Mouse (Mus musculus) macrophage (primary cell): ENCODE results near the gene Exoc6b. TPM values are rescaled to one million over a fixed set of nuclear protein-coding genes. Genes with fewer than 3 reads are reported as not detected.
"Not testable (repeated sequence)": the region's sequence is repeated elsewhere in the genome, so short reads cannot be mapped to it uniquely, and the experiment has no call there.

Source experiments
- H3K27ac ChIP-seq: fragments of 350-480 bp; formaldehyde crosslinking; 2 replicates; pipeline ENCODE4 v1.9.0; 2021
- H3K36me3 ChIP-seq: fragments of 350-480 bp; formaldehyde crosslinking; 2 replicates; pipeline ENCODE4 v1.9.0; 2021; ENCODE audit errors: inconsistent target
- H3K4me3 ChIP-seq: fragments of 350-480 bp; formaldehyde crosslinking; 2 replicates; pipeline ENCODE4 v1.9.0; 2021; ENCODE audit errors: inconsistent target
- H3K79me2 ChIP-seq: fragments of 350-480 bp; formaldehyde crosslinking; 2 replicates; pipeline ENCODE4 v1.9.0; 2021; ENCODE audit errors: inconsistent target
- WGBS: methylation state at CpG from one replicate; pipeline ENCODE4 v1.1.7; 2026; ENCODE audit warnings: inconsistent platforms; ENCODE audit not compliant: missing documents; 5-methylcytosine and 5-hydroxymethylcytosine counted together
- polyA plus RNA-seq: library from polyadenylated mRNA; stranded (reverse); fragments of 250-400 nt; gene quantifications from 3 replicates; pipeline ENCODE4 v1.2.4, GENCODE M21; 2018; ENCODE audit warnings: inconsistent platforms

Exoc6b gene
- polyA plus RNA-seq, 1 experiment from 2014 or later, result 16.1 TPM

- Histone ChIP-seq H3K27ac (no peak overlapping the region), H3K4me3 (no peak overlapping the region), H3K79me2 (no peaks in the 10 kb centered on the region), H3K36me3 (no peaks in the 10 kb centered on the region)
- WGBS, result 93% methylated on average over 5 of the region's 5 CpGs
These were observed 440.5 kb downstream of the Exoc6b start for GRCm38 (mm10) chr6:84628831-84629230.

DNA sequence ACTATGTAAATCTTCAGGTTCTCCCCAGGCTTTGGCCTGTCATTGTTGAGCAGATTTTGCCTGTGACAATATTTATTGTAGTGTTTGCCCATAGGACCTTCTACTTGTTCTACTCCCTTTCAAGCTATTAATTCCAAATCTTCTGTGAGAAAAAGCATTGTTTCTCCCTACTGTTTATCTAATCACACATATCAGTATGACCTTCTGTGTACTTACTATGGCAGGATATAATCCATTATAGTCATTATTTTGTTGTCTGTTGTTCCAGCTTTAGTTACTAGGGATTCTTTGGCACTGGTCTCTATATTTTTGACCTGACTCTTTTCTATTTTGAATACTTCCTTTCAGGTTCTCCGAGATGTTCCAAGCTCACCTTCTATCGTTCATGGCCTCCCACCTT, 442.9 kb downstream of the Exoc6b start:
- Histone ChIP-seq H3K27ac (no peak overlapping the region), H3K79me2 (no peaks in the 10 kb centered on the region), H3K4me3 (no peak overlapping the region), H3K36me3 (no peaks in the 10 kb centered on the region)
- 94% methylated on average over 2 of the region's 2 CpGs for WGBS

DNA sequence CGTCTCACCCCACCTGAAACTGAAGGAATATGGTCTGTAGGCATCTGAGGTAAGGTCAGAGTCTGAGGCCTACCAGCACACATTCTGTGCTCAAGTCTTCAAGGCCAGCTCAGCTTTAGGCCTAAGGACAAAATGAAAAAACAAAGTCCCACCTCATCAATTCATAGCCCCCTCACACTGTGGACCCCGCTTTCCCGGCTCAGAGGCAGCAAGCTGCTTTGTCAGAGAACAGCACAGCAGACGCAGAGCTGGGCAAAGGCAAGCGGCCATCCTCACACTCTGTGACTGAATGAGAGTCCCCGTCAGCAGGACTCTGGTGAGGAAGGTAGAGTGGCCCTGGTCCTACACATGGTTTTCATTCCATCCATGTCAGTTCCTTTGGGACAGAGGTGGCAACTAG, 450.1 kb downstream of the Exoc6b start:
- 96% methylated on average over 5 of the region's 6 CpGs for WGBS
- no peak overlapping the region for H3K4me3 ChIP-seq
- H3K36me3 ChIP-seq, result no peaks in the 10 kb centered on the region
- H3K79me2 ChIP-seq, result no peaks in the 10 kb centered on the region
- H3K27ac ChIP-seq, result no peak overlapping the region

- Histone ChIP-seq H3K27ac (no peak overlapping the region), H3K36me3 (no peaks in the 10 kb centered on the region), H3K79me2 (no peaks in the 10 kb centered on the region), H3K4me3 (no peak overlapping the region)
- 100% methylated on average over 1 of the region's 1 CpGs for WGBS
These were observed 452.3 kb downstream of the Exoc6b start for GRCm38 (mm10) chr6:84617051-84617450.

GRCm38 (mm10) chr6:84616586-84616985, 452.7 kb downstream of the Exoc6b start:
- no peak overlapping the region for H3K4me3 ChIP-seq
- 100% methylated on average over 1 of the region's 1 CpGs for WGBS
- no peak overlapping the region for H3K27ac ChIP-seq
- H3K79me2 ChIP-seq, result no peaks in the 10 kb centered on the region
- no peaks in the 10 kb centered on the region for H3K36me3 ChIP-seq

GRCm38 (mm10) chr6:84613561-84613960, 455.8 kb downstream of the Exoc6b start:
- Histone ChIP-seq H3K36me3 (no peaks in the 10 kb centered on the region), H3K79me2 (no peaks in the 10 kb centered on the region), H3K4me3 (no peak overlapping the region), H3K27ac (no peak overlapping the region)
- WGBS, result 98% methylated on average over 3 of the region's 3 CpGs

- Histone ChIP-seq H3K27ac (no peak overlapping the region), H3K4me3 (no peak overlapping the region), H3K36me3 (no peaks in the 10 kb centered on the region), H3K79me2 (no peaks in the 10 kb centered on the region)
- 86% methylated on average over 1 of the region's 1 CpGs for WGBS
These were observed 468.0 kb downstream of the Exoc6b start for GRCm38 (mm10) chr6:84601136-84601889.

DNA sequence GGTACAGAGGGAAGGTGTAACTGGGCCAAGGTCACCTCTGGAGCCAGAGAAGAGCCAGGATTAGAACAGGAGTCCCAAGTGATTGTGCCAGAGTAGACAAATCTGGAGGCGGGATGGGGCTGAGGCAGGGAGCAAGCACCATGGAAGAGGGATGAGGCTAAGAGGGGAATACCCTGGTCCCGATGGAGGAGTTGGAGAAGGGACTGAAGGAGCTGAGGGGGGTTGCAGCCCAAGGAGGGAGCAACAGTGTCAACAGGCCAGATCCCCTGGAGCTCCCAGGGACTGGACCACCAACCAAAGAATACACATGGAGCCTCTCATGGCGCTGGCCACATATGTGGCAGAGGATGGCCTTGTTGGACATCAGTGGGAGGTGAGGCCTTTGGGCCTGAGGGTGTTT, 470.0 kb downstream of the Exoc6b start:
- H3K36me3 ChIP-seq, H3K4me3 ChIP-seq, H3K27ac ChIP-seq, H3K79me2 ChIP-seq: not testable (repeated sequence)
- 94% methylated on average over 3 of the region's 3 CpGs for WGBS

DNA sequence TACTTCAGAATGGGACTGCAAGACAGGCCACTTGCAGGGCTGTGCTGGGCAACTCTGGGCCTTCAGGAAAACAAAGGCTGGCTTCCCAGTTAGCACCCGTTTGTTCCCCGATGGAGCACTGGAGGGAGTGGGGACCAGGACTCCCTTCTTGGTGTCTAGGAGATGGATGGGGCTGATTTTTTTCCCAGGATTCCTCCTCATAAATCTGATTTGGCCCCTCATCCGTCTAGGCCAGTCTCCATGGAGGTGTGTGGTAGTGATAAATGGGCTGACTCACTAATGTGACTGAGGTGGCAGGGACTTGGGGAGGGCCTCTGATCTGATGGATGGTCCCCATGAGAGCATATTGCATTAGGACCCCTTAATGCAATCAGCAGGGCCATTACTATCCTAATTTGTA, 470.6 kb downstream of the Exoc6b start:
- Histone ChIP-seq H3K36me3 (no peaks in the 10 kb centered on the region), H3K4me3 (no peak overlapping the region), H3K27ac (no peak overlapping the region), H3K79me2 (no peaks in the 10 kb centered on the region)
- WGBS, result 93% methylated on average over 3 of the region's 3 CpGs

GRCm38 (mm10) chr6:84594626-84595025, 474.7 kb downstream of the Exoc6b start:
- H3K4me3 ChIP-seq, result no peak overlapping the region
- WGBS, result 100% methylated on average over 3 of the region's 3 CpGs
- no peak overlapping the region for H3K27ac ChIP-seq
- no peaks in the 10 kb centered on the region for H3K79me2 ChIP-seq
- no peaks in the 10 kb centered on the region for H3K36me3 ChIP-seq

- H3K4me3 ChIP-seq, result no peak within 1 kb of the TSS
- H3K79me2 ChIP-seq, result no peaks in the 10 kb centered on the region
- no peak within 1 kb of the TSS for H3K27ac ChIP-seq
- no peaks in the 10 kb centered on the region for H3K36me3 ChIP-seq
- 88% methylated on average over 10 of the region's 10 CpGs for WGBS
These were observed 475.6 kb downstream of the Exoc6b start, which contains the start of gene Cyp26b1 for GRCm38 (mm10) chr6:84593693-84594092. TSS of gene Cyp26b1 (minus strand) at chr6:84593908.

- whole genome bisulfite sequencing, result 98% methylated on average over 6 of the region's 6 CpGs
These were observed 478.2 kb downstream of the Exoc6b start for GRCm38 (mm10) chr6:84590961-84591745.

DNA sequence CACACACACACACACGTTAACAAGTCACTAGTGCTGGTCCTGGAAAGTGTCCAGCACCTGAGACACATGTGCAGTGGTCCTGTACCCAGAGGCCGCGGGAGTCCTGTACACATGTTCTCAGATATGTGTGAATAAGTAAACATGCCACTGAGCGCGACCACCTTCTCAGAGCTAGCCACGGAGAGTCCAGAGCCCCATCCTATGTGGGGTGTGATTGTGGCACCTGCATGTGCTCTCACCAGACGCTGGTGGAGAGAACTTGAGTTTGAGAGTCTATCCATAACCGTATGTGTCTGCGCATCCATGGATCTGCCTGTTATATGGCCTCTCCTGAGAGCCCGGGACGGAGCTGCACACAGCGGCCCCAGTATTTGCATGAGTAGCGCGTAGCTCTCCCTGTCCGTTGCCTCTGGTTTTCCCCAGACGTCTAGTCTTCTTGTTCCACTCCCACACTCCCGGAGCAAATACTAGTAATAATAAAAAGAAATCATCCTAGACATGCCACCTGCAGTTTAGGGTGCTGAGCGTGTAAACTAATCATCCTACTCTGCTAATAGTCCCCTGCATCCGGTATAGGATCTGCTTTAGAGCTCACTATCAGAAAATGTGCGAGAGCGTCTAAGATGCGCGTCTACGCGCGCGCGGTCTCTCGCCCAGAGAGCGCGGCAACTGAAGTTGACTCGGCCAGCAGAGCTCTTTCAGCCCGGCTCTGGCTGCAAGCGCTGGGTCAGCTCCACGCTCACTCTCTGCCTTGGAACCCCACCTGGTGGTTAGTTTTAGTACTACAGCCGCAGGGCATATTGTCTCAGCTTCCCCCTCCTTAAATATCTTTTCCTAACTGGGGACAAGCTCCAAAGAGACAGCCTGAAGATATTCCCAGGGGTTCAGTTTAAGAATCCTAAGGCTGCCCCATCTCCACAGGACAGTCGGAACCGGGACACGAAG, 479.3 kb downstream of the Exoc6b start:
- no peaks in the 10 kb centered on the region for H3K36me3 ChIP-seq
- no peaks in the 10 kb centered on the region for H3K79me2 ChIP-seq
- no peak overlapping the region for H3K27ac ChIP-seq
- H3K4me3 ChIP-seq, result no peak overlapping the region
- WGBS, result 9% methylated on average over 36 of the region's 39 CpGs

More at GRCm38 (mm10) chr6:84590961-84591745, 478.2 kb downstream of the Exoc6b start:
- Histone ChIP-seq H3K27ac (no peak overlapping the region), H3K36me3 (no peaks in the 10 kb centered on the region), H3K79me2 (no peaks in the 10 kb centered on the region), H3K4me3 (no peak overlapping the region)

GRCm38 (mm10) chr6:84588895-84589652, 480.2 kb downstream of the Exoc6b start:
- Histone ChIP-seq H3K27ac (no peak overlapping the region), H3K79me2 (no peaks in the 10 kb centered on the region)

More at GRCm38 (mm10) chr6:84588895-84589652, 480.2 kb downstream of the Exoc6b start:
- no peaks in the 10 kb centered on the region for H3K36me3 ChIP-seq
- 3% methylated on average over 51 of the region's 54 CpGs for WGBS
- H3K4me3 ChIP-seq, result no peak overlapping the region
